Mouse (Mus musculus) liver, adult 2 months (tissue): ENCODE results near the gene Kif9.

Experiments used
- CTCF ChIP-seq: fragments of 200-500 bp; IDR thresholded peaks from 2 replicates; pipeline ENCODE4 v1.5.1; 2011; ENCODE audit warnings: low read depth, low read length, control low read depth
- POLR2A ChIP-seq: fragments of 200-500 bp; IDR thresholded peaks from 2 replicates; pipeline ENCODE4 v1.6.1; 2011; ENCODE audit warnings: low read length, control low read depth; ENCODE audit not compliant: insufficient read depth; ENCODE audit errors: extremely low read depth

- no peak for TF ChIP-seq CTCF
- TF ChIP-seq POLR2A, result no peak
These were observed 1.2 kb downstream of the Kif9 start for GRCm38 (mm10) chr9:110477951-110478350.
